Mouse (Mus musculus) neural tube, embryonic 15.5 days (tissue): ENCODE data around the gene Gm10277. TPM values are rescaled to one million over a fixed set of nuclear protein-coding genes. Genes with fewer than 3 reads are reported as not detected.

ENCODE experiments used
- ATAC-seq: fragments of 200-750 bp; cut with Nextera tagmentation; 2 replicates; pipeline ENCODE4 v1.8.0; 2017; ENCODE audit warnings: mild to moderate bottlenecking, moderate TSS enrichment, moderate library complexity; ENCODE audit not compliant: low FRiP score
- H3K27ac ChIP-seq: fragments of 300-500 bp; sonication (generic); replicated peaks from 2 replicates; pipeline ENCODE4 v1.5.1; 2015; ENCODE audit warnings: mild to moderate bottlenecking, inconsistent platforms
- H3K27me3 ChIP-seq: fragments of 300-500 bp; sonication (generic); replicated peaks from 2 replicates; pipeline ENCODE4 v1.6.1; 2015; ENCODE audit warnings: inconsistent platforms
- H3K36me3 ChIP-seq: fragments of 300-500 bp; sonication (generic); 2 replicates; pipeline ENCODE4 v1.6.1; 2015; ENCODE audit warnings: inconsistent platforms
- H3K4me1 ChIP-seq: fragments of 300-500 bp; sonication (generic); 2 replicates; pipeline ENCODE4 v1.6.1; 2015; ENCODE audit warnings: inconsistent platforms
- H3K4me2 ChIP-seq: fragments of 300-500 bp; sonication (generic); 2 replicates; pipeline ENCODE4 v1.6.1; 2015; ENCODE audit warnings: inconsistent platforms, mild to moderate bottlenecking, moderate library complexity
- H3K4me3 ChIP-seq: fragments of 300-500 bp; sonication (generic); replicated peaks from 2 replicates; pipeline ENCODE4 v1.5.1; 2015; ENCODE audit warnings: mild to moderate bottlenecking, inconsistent platforms
- H3K9ac ChIP-seq: fragments of 300-500 bp; sonication (generic); replicated peaks from 2 replicates; pipeline ENCODE4 v1.6.1; 2015; ENCODE audit warnings: mild to moderate bottlenecking, inconsistent platforms
- H3K9me3 ChIP-seq: fragments of 300-500 bp; sonication (generic); replicated peaks from 2 replicates; pipeline ENCODE4 v1.6.1; 2016; ENCODE audit warnings: inconsistent platforms
- WGBS: fragments of 180-500 bp; shearing (Covaris S2); methylation state at CpG from one replicate; pipeline ENCODE4 v1.1.7; 2015; ENCODE audit warnings: mixed read lengths; 5-methylcytosine and 5-hydroxymethylcytosine counted together
- polyA plus RNA-seq: library from polyadenylated mRNA; unstranded; fragments of >200 nt; fragmentation: Nextera tagmentation; extraction: Ambion mirVana; gene quantifications from 2 replicates; pipeline ENCODE4 v1.2.1, GENCODE M21; 2015

Gene Gm10277
- polyA plus RNA-seq, 1 experiment from 2014 or later, result 1.8 TPM

- no peak overlapping the region for H3K4me3 ChIP-seq
- H3K9ac ChIP-seq, result peak overlapping the region; percentile 29; the same call in 1 of the 2 replicates
- H3K4me2 ChIP-seq, result peak overlapping the region; percentile 9; the same call in 1 of the 2 replicates
- no peaks in the 10 kb centered on the region for H3K27me3 ChIP-seq
- H3K27ac ChIP-seq, result peak overlapping the region; percentile 60; the same call in 1 of the 2 replicates
- ATAC-seq, result no peak
- no peaks in the 10 kb centered on the region for H3K9me3 ChIP-seq
- H3K36me3 ChIP-seq, result peaks cover 6% of the 10 kb centered on the region; the same call in 1 of the 2 replicates
- 51% methylated on average over 10 of the region's 10 CpGs for WGBS
- peaks cover 56% of the 10 kb centered on the region for H3K4me1 ChIP-seq
Observed at GRCm38 (mm10) chr11:77783211-77783746, 4.3 kb downstream of the Gm10277 start.

GRCm38 (mm10) chr11:77782104-77782815 lies 5.3 kb downstream of the Gm10277 start:
- H3K36me3 ChIP-seq, result peaks cover 16% of the 10 kb centered on the region
- no peaks in the 10 kb centered on the region for H3K27me3 ChIP-seq
- WGBS, result 91% methylated on average over 7 of the region's 7 CpGs
- H3K9me3 ChIP-seq, result no peaks in the 10 kb centered on the region
- H3K9ac ChIP-seq, result no peak overlapping the region
- H3K27ac ChIP-seq, result no peak overlapping the region
- peaks cover 59% of the 10 kb centered on the region for H3K4me1 ChIP-seq
- no peak overlapping the region for H3K4me2 ChIP-seq
- H3K4me3 ChIP-seq, result no peak overlapping the region
- ATAC-seq, result no peak

- Histone ChIP-seq H3K4me1 (peaks cover 53% of the 10 kb centered on the region), H3K27ac (no peak overlapping the region), H3K9ac (no peak overlapping the region), H3K4me2 (no peak overlapping the region), H3K9me3 (no peaks in the 10 kb centered on the region), H3K4me3 (no peak overlapping the region), H3K36me3 (peaks cover 18% of the 10 kb centered on the region), H3K27me3 (no peaks in the 10 kb centered on the region)
- ATAC-seq, result no peak
- WGBS, result 62% methylated on average over 7 of the region's 7 CpGs
Observed at GRCm38 (mm10) chr11:77781088-77781487, 6.5 kb downstream of the Gm10277 start.

- no peak overlapping the region for H3K27ac ChIP-seq
- H3K36me3 ChIP-seq, result peaks cover 18% of the 10 kb centered on the region
- H3K4me2 ChIP-seq, result no peak overlapping the region
- H3K4me1 ChIP-seq, result peaks cover 41% of the 10 kb centered on the region
- no peak for ATAC-seq
- no peak overlapping the region for H3K9ac ChIP-seq
- WGBS, result 95% methylated on average over 1 of the region's 1 CpGs
- no peaks in the 10 kb centered on the region for H3K27me3 ChIP-seq
- H3K9me3 ChIP-seq, result no peaks in the 10 kb centered on the region
- no peak overlapping the region for H3K4me3 ChIP-seq
Observed at GRCm38 (mm10) chr11:77779240-77779639, 8.3 kb downstream of the Gm10277 start.

- Histone ChIP-seq H3K9ac (no peak overlapping the region), H3K36me3 (peaks cover 18% of the 10 kb centered on the region), H3K27me3 (no peaks in the 10 kb centered on the region), H3K4me2 (no peak overlapping the region), H3K4me1 (peaks cover 28% of the 10 kb centered on the region), H3K4me3 (no peak overlapping the region), H3K27ac (no peak overlapping the region), H3K9me3 (no peaks in the 10 kb centered on the region)
- WGBS, result 90% methylated on average over 17 of the region's 17 CpGs
- ATAC-seq, result no peak
Observed at GRCm38 (mm10) chr11:77777937-77778336, 9.6 kb downstream of the Gm10277 start.

- ATAC-seq, result no peak
Observed at GRCm38 (mm10) chr11:77777436-77777835, 10.1 kb downstream of the Gm10277 start.

GRCm38 (mm10) chr11:77775701-77776400 lies 11.7 kb downstream of the Gm10277 start:
- WGBS, result 42% methylated on average over 9 of the region's 9 CpGs
- no peaks in the 10 kb centered on the region for H3K9me3 ChIP-seq
- peak overlapping the region; percentile 63; the same call in 1 of the 2 replicates for H3K27ac ChIP-seq
- no peak overlapping the region for H3K4me3 ChIP-seq
- H3K4me2 ChIP-seq, result no peak overlapping the region
- ATAC-seq, result no peak
- H3K9ac ChIP-seq, result no peak overlapping the region
- H3K27me3 ChIP-seq, result no peaks in the 10 kb centered on the region
- H3K36me3 ChIP-seq, result peaks cover 17% of the 10 kb centered on the region
- H3K4me1 ChIP-seq, result peaks cover 23% of the 10 kb centered on the region

More at GRCm38 (mm10) chr11:77777436-77777835, 10.1 kb downstream of the Gm10277 start:
- Histone ChIP-seq H3K36me3 (peaks cover 18% of the 10 kb centered on the region), H3K4me2 (no peak overlapping the region), H3K27me3 (no peaks in the 10 kb centered on the region), H3K9ac (no peak overlapping the region), H3K4me1 (peaks cover 25% of the 10 kb centered on the region), H3K27ac (no peak overlapping the region), H3K9me3 (no peaks in the 10 kb centered on the region), H3K4me3 (no peak overlapping the region)
- WGBS, result 94% methylated on average over 17 of the region's 17 CpGs

GRCm38 (mm10) chr11:77771879-77772713 lies 15.5 kb downstream of the Gm10277 start:
- WGBS, result 58% methylated on average over 8 of the region's 8 CpGs
- peaks cover under 1% of the 10 kb centered on the region; the same call in 1 of the 2 replicates for H3K36me3 ChIP-seq

GRCm38 (mm10) chr11:77770346-77770745 lies 17.2 kb downstream of the Gm10277 start:
- ATAC-seq, result no peak
- WGBS, result 76% methylated on average over 8 of the region's 8 CpGs
- H3K4me2 ChIP-seq, result no peak overlapping the region

More at GRCm38 (mm10) chr11:77771879-77772713, 15.5 kb downstream of the Gm10277 start:
- no peak overlapping the region for H3K9ac ChIP-seq
- H3K4me2 ChIP-seq, result no peak overlapping the region
- H3K4me3 ChIP-seq, result no peak overlapping the region
- no peak overlapping the region for H3K27ac ChIP-seq
- H3K9me3 ChIP-seq, result no peaks in the 10 kb centered on the region
- H3K4me1 ChIP-seq, result peaks cover 19% of the 10 kb centered on the region
- no peaks in the 10 kb centered on the region for H3K27me3 ChIP-seq
- ATAC-seq, result no peak

GRCm38 (mm10) chr11:77769496-77769895 lies 18.1 kb downstream of the Gm10277 start:
- no peak overlapping the region for H3K27ac ChIP-seq
- H3K4me2 ChIP-seq, result no peak overlapping the region
- no peaks in the 10 kb centered on the region for H3K36me3 ChIP-seq
- no peak overlapping the region for H3K9ac ChIP-seq
- 74% methylated on average over 4 of the region's 4 CpGs for WGBS
- no peak overlapping the region for H3K4me3 ChIP-seq
- no peaks in the 10 kb centered on the region for H3K27me3 ChIP-seq
- no peaks in the 10 kb centered on the region for H3K9me3 ChIP-seq
- ATAC-seq, result no peak
- peaks cover 37% of the 10 kb centered on the region for H3K4me1 ChIP-seq

More at GRCm38 (mm10) chr11:77770346-77770745, 17.2 kb downstream of the Gm10277 start:
- Histone ChIP-seq H3K9me3 (no peaks in the 10 kb centered on the region), H3K9ac (no peak overlapping the region), H3K4me3 (no peak overlapping the region), H3K27ac (no peak overlapping the region), H3K27me3 (no peaks in the 10 kb centered on the region), H3K4me1 (peaks cover 28% of the 10 kb centered on the region), H3K36me3 (no peaks in the 10 kb centered on the region)
